Mouse (Mus musculus) kidney, adult 18-20 months (tissue): ENCODE data around the gene Ccnl2.

ENCODE experiments used
- DNase-seq: peaks from one replicate; pipeline ENCODE4 v3.0.0; 2021

Gene Ccnl2

DNA sequence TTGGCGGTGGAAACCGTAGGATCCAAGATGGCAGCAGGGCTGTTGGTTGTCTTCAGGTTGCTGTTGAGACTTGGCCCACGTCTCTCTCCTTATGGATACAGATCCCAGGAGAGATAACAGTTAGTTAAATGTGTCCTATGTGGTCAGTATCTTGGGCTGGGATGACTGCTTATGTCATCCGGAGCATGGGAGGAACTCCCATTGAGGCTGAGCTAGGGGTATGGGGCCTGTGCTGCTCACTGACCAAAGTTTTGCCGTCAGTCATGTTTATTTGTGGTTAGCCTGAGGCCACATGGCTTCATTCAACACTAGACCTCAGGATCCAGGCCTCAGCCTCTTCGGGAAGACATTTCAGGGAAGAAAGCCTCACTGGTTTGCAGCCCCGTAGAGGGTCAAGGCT, 59.1 kb downstream of the Ccnl2 start:
- no peak for DNase-seq
